Comparison of ENCODE assay signal across 7 mouse cellular contexts in genomic region chr12:16532860-16533230, GRCm38 (mm10).
DNase-seq lines count a peak whose midpoint lies in the region; ATAC-seq and TF ChIP-seq lines count a peak whose summit lies in the region.

No protein-coding gene starts in this region.

- 29% methylated on average over 7 of the region's 7 CpGs for WGBS in lung, embryonic 16.5 days
- WGBS in intestine, embryonic 15.5 days, result 47% methylated on average over 7 of the region's 7 CpGs
- 47% methylated on average over 7 of the region's 7 CpGs for WGBS in small intestine, adult 2 months

- no peaks in the 10 kb centered on the region for H3K36me3 ChIP-seq in lung, embryonic 16.5 days (ENCODE audit: control insufficient read depth, insufficient read depth, low read length)
- H3K36me3 ChIP-seq in intestine, embryonic 15.5 days, result no peaks in the 10 kb centered on the region
- H3K36me3 ChIP-seq in small intestine, adult 2 months (ENCODE audit: control insufficient read depth, insufficient read depth, low read length), result peaks cover 5% of the 10 kb centered on the region; the same call in 1 of the 2 replicates

- no peak for DNase-seq in lung, adult 18-20 months
- no peak for DNase-seq in adrenal gland, adult 2 months
- no peak for DNase-seq in embryo, embryonic 10.5 days (ENCODE audit: low spot score)

- no peak for TF ChIP-seq CTCF in embryonic fibroblast, embryonic 13.5 days (IDR thresholded peaks at IDR 0.05; ENCODE audit: borderline replicate concordance, insufficient read depth, low read length)
- no peak for TF ChIP-seq CTCF in small intestine, adult 2 months (IDR thresholded peaks at IDR 0.05; ENCODE audit: extremely low read depth, insufficient read length, insufficient replicate concordance, low read depth, low read length)

- no peak overlapping the region for H3K27ac ChIP-seq in lung, embryonic 16.5 days (ENCODE audit: low read length)
- peak overlapping the region; percentile 87 for H3K27ac ChIP-seq in embryonic fibroblast, embryonic 13.5 days (ENCODE audit: insufficient read depth, low read length)
- no peak overlapping the region; the same call in 1 of the 2 replicates for H3K27ac ChIP-seq in intestine, embryonic 15.5 days
- peak overlapping the region; percentile 3; the same call in 1 of the 2 replicates for H3K27ac ChIP-seq in small intestine, adult 2 months (ENCODE audit: insufficient read depth, low read depth, low read length)

- no peak overlapping the region for H3K4me3 ChIP-seq in lung, embryonic 16.5 days (ENCODE audit: low read length)
- H3K4me3 ChIP-seq in embryonic fibroblast, embryonic 13.5 days (ENCODE audit: insufficient read depth, low read length), result 0 out of 2 replicates have a peak overlapping the region, but pooled peaks have one; percentile 1
- no peak overlapping the region for H3K4me3 ChIP-seq in intestine, embryonic 15.5 days (replicated peaks)
- peak overlapping the region; percentile 26 for H3K4me3 ChIP-seq in small intestine, adult 2 months (ENCODE audit: low read depth, low read length)

- TF ChIP-seq POLR2A in embryonic fibroblast, embryonic 13.5 days (IDR thresholded peaks at IDR 0.05; ENCODE audit: low read depth, low read length), result 0 out of 2 replicates have a peak, but pooled peaks have one; percentile 11
- no peak for TF ChIP-seq POLR2A in small intestine, adult 2 months (IDR thresholded peaks at IDR 0.05; ENCODE audit: low read depth, low read length)

- H3K9me3 ChIP-seq in lung, embryonic 16.5 days (ENCODE audit: control insufficient read depth, low read length), result no peaks in the 10 kb centered on the region
- no peaks in the 10 kb centered on the region for H3K9me3 ChIP-seq in intestine, embryonic 15.5 days

- H3K4me1 ChIP-seq in lung, embryonic 16.5 days (replicated peaks; ENCODE audit: control insufficient read depth, insufficient read depth, low read length), result peaks cover 7% of the 10 kb centered on the region; the same call in 1 of the 2 replicates
- peaks cover 16% of the 10 kb centered on the region; the same call in 1 of the 2 replicates for H3K4me1 ChIP-seq in embryonic fibroblast, embryonic 13.5 days (ENCODE audit: control insufficient read depth, insufficient read depth, low read length)
- H3K4me1 ChIP-seq in intestine, embryonic 15.5 days (replicated peaks), result no peaks in the 10 kb centered on the region
- no peaks in the 10 kb centered on the region for H3K4me1 ChIP-seq in small intestine, adult 2 months (ENCODE audit: control insufficient read depth, insufficient read depth, insufficient read length, low read length)

- ATAC-seq in lung, embryonic 16.5 days (ENCODE audit: low read depth), result peak; percentile 53; the same call in 1 of the 2 replicates
- peak; percentile 41; the same call in 1 of the 2 replicates for ATAC-seq in intestine, embryonic 15.5 days

- no peak overlapping the region for H3K4me2 ChIP-seq in lung, embryonic 16.5 days (ENCODE audit: low read depth, low read length)
- no peak overlapping the region for H3K4me2 ChIP-seq in intestine, embryonic 15.5 days (replicated peaks)

- no peaks in the 10 kb centered on the region for H3K27me3 ChIP-seq in lung, embryonic 16.5 days (ENCODE audit: control insufficient read depth, insufficient read depth, low read depth, low read length)
- H3K27me3 ChIP-seq in intestine, embryonic 15.5 days (replicated peaks), result no peaks in the 10 kb centered on the region
- H3K27me3 ChIP-seq in small intestine, adult 2 months (ENCODE audit: control insufficient read depth, insufficient read depth, low read length), result no peaks in the 10 kb centered on the region

- H3K9ac ChIP-seq in lung, embryonic 16.5 days (ENCODE audit: low read length), result peak overlapping the region; percentile 37
- H3K9ac ChIP-seq in intestine, embryonic 15.5 days, result no peak overlapping the region

Comparison
In these comparisons a context has a peak if more than half of its experiments do, and no peak if none do; other contexts are left out.
1. H3K27ac ChIP-seq: peak in embryonic fibroblast, embryonic 13.5 days (single experiment) and small intestine, adult 2 months (single experiment); none in lung, embryonic 16.5 days (single experiment) and intestine, embryonic 15.5 days (single experiment).
2. H3K4me3 ChIP-seq: peak in embryonic fibroblast, embryonic 13.5 days (single experiment) and small intestine, adult 2 months (single experiment); none in lung, embryonic 16.5 days (single experiment) and intestine, embryonic 15.5 days (single experiment).